Mouse (Mus musculus): Measurements from ENCODE around the gene Tut7. TPM values are rescaled to one million over a fixed set of nuclear protein-coding genes. Genes with fewer than 3 reads are reported as not detected.
"Not testable (repeated sequence)": the region's sequence is repeated elsewhere in the genome, so short reads cannot be mapped to it uniquely, and the experiment has no call there.

Gene Tut7
- polyA plus RNA-seq, 1 experiment from 2014 or later, result 45.5 TPM

DNA sequence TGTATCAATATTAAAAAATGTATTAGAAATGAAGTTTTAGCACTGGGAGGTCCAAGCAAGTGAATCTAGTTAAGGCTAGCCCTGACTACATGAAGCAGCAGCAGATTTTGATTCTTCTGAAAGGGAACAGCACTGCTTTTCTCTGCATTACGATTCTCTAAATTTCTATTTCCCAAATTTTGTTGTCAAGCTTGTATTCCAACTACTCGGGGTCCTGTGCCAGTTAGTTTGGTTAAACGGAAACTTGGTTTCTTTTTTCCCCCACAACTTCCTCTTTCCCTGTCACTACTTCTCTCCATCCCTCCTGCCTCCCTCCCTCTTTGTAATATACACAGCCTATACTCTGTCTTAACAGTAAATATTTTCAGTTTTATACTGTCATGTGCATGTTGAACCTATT, 2.1 kb downstream of the Tut7 start:
- Histone ChIP-seq H3K27me3 (no peaks in the 10 kb centered on the region), H3K4me1 (replicated peaks) (peaks cover 48% of the 10 kb centered on the region), H3K4me2 (peak overlapping the region; percentile 83), H3K9ac (peak overlapping the region; percentile 47; the same call in 1 of the 2 replicates), H3K9me3 (no peaks in the 10 kb centered on the region), H3K27ac (replicated peaks) (no peak overlapping the region), H3K36me3 (peaks cover 25% of the 10 kb centered on the region), H3K4me3 (no peak overlapping the region)
- WGBS, result 82% methylated on average over 3 of the region's 3 CpGs
- ATAC-seq (ENCODE audit: low read depth), result no peak

DNA sequence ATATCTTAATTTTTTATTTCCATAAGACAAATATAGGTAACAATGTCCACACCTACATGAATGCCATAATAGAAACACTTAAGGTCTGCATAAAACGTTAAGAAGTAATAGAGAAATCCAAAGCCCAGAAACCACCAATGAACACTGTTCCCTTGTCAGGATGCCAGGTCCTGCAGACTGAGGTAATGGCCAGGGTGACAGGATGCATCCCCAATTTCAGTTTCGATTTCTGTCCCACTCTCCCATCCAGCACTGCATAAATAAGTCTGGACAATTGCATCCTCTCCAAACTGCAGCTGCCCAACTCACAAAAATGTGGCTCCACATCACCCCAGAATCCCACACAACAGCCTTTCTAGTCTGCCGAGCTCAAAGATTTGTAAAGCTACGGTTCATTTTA, 2.8 kb downstream of the Tut7 start:
- no peak for ATAC-seq (ENCODE audit: low read depth)
- peak overlapping the region; percentile 83 for H3K4me2 ChIP-seq
- peak overlapping the region; percentile 12; the same call in 1 of the 2 replicates for H3K4me3 ChIP-seq
- peak overlapping the region; percentile 51 for H3K9ac ChIP-seq
- no peaks in the 10 kb centered on the region for H3K27me3 ChIP-seq
- WGBS, result 68% methylated on average over 4 of the region's 4 CpGs
- H3K4me1 ChIP-seq (replicated peaks), result peaks cover 48% of the 10 kb centered on the region
- no peaks in the 10 kb centered on the region for H3K9me3 ChIP-seq
- peaks cover 33% of the 10 kb centered on the region for H3K36me3 ChIP-seq
- H3K27ac ChIP-seq (replicated peaks), result no peak overlapping the region

DNA sequence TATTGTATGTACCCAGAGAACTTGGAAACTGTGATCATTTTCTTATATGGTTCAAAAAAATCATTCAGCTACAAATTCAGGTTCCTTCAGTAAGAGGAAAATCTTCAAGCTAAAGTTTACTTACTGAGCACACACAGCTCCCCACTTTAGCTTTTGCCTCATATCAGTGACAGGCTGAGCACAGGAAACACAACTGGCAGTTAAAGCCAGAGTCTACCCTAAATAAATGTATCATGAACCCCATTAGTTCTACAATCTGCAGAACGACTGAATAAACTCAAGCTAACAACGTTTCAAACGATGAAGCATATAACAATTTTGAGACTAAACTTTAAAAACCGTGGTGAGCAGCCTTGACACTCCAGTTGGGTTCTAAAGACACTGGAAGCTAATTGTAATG, 5.6 kb downstream of the Tut7 start:
- 92% methylated on average over 4 of the region's 4 CpGs for WGBS

DNA sequence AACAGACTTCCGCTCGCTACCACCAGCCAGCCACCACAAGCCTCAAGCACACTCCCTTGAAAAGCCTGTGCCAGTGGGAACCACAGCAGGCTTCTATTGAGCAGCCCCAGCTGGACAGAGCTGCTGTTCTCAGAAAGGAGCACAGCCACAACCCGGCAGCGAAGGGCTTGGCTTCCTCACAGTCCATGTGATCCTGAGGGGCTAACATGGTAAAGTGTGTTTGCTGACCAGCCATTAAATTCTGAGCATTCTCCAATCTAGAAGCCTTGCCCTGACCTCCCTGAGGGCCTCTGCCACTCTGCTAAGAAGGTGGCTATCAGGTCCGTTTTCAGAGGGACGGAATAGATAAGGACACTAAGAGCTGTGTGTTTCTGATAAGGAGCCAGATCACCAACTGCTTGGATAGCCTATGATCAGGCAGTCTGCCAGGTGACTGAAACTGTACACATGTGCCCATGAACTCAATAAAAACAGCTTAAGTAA, 8.8 kb downstream of the Tut7 start:
- no peak overlapping the region for H3K4me3 ChIP-seq
- H3K27me3 ChIP-seq, result no peaks in the 10 kb centered on the region
- H3K27ac ChIP-seq (replicated peaks), result no peak overlapping the region
- H3K9me3 ChIP-seq, result no peaks in the 10 kb centered on the region
- no peak overlapping the region for H3K9ac ChIP-seq
- WGBS, result 83% methylated on average over 6 of the region's 6 CpGs
- peaks cover 19% of the 10 kb centered on the region for H3K4me1 ChIP-seq (replicated peaks)
- peaks cover 79% of the 10 kb centered on the region for H3K36me3 ChIP-seq
- ATAC-seq (ENCODE audit: low read depth), result no peak
- H3K4me2 ChIP-seq, result no peak overlapping the region

More for the DNA sequence above, 5.6 kb downstream of the Tut7 start:
- Histone ChIP-seq H3K27ac (replicated peaks) (no peak overlapping the region), H3K9me3 (no peaks in the 10 kb centered on the region), H3K4me2 (no peak overlapping the region), H3K4me1 (replicated peaks) (peaks cover 48% of the 10 kb centered on the region), H3K36me3 (peaks cover 56% of the 10 kb centered on the region), H3K9ac (no peak overlapping the region), H3K4me3 (no peak overlapping the region), H3K27me3 (no peaks in the 10 kb centered on the region)
- ATAC-seq (ENCODE audit: low read depth), result no peak

DNA sequence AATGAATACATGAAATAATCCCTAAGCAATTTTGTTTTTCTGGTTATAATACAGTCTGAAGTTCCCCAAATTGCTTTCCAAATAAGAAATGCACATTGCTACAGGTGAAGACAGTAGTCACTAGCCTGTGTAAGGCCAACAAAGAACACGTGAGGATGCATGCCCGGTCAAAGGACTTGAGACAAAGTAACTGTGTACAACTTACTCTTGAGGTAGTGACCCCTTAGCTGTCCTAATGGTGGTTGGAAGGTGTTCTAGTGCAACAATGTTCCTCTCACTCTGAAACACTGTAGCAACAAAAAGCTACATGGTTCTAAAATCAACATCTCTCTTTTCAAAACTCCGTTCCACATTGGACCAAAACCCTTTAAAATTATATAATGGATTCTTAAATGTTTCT, 11.4 kb downstream of the Tut7 start:
- no peak overlapping the region for H3K9ac ChIP-seq
- H3K9me3 ChIP-seq, result no peaks in the 10 kb centered on the region
- H3K4me2 ChIP-seq, result no peak overlapping the region
- H3K4me1 ChIP-seq (replicated peaks), result no peaks in the 10 kb centered on the region
- H3K36me3 ChIP-seq, result peaks cover 94% of the 10 kb centered on the region
- no peak overlapping the region for H3K4me3 ChIP-seq
- WGBS, result 93% methylated on average over 3 of the region's 3 CpGs
- ATAC-seq (ENCODE audit: low read depth), result no peak
- no peaks in the 10 kb centered on the region for H3K27me3 ChIP-seq
- H3K27ac ChIP-seq (replicated peaks), result no peak overlapping the region

DNA sequence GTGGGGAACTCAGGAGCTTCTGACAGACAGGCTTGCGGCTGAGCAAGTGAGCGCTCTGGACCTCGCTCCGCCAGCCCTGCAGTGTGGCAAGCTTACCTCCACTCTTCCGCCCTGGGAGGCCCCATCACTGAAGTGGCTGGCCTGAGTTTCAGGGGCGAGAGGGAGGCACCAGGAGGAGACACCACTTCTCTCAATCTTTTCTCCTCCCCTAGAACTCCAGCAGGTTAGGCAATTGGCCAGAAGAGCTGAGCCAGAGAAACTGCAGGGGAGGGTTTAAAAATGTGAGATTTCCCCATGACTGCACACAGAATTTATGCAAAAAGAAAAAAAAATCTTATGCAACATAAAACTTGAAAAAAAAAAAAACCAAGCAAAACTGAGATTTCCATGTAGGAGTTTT, 21.9 kb downstream of the Tut7 start:
- Histone ChIP-seq H3K4me3 (no peak overlapping the region), H3K9ac (no peak overlapping the region), H3K4me1 (replicated peaks) (no peaks in the 10 kb centered on the region), H3K36me3 (peaks cover 98% of the 10 kb centered on the region), H3K4me2 (no peak overlapping the region), H3K27ac (replicated peaks) (no peak overlapping the region), H3K9me3 (no peaks in the 10 kb centered on the region), H3K27me3 (no peaks in the 10 kb centered on the region)
- 86% methylated on average over 6 of the region's 6 CpGs for WGBS
- no peak for ATAC-seq (ENCODE audit: low read depth)

DNA sequence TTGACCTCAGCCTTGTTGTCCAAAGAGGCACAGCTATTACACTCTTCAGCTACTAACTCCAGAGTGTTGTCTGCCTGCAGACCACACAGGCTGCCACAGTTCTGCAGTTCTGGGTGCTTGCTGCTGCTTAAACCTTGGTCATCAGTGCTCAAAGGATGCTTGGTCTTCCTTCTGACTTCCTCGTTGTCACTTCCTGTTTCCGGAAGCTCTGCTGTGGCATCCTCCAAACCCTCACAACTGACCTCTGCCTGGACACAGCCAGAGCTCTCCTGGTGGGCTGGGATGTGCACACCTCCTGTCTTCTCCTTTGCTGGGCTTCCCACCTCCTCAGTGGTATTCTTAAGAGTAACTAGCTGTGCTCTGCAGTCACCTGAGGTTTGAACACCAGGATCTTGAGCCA, 22.9 kb downstream of the Tut7 start:
- no peaks in the 10 kb centered on the region for H3K27me3 ChIP-seq
- H3K27ac ChIP-seq (replicated peaks), result no peak overlapping the region
- H3K4me3 ChIP-seq, result no peak overlapping the region
- peaks cover 98% of the 10 kb centered on the region for H3K36me3 ChIP-seq
- no peak overlapping the region for H3K9ac ChIP-seq
- no peak overlapping the region for H3K4me2 ChIP-seq
- no peaks in the 10 kb centered on the region for H3K9me3 ChIP-seq
- H3K4me1 ChIP-seq (replicated peaks), result no peaks in the 10 kb centered on the region
- no peak for ATAC-seq (ENCODE audit: low read depth)
- WGBS, result 96% methylated on average over 2 of the region's 2 CpGs

DNA sequence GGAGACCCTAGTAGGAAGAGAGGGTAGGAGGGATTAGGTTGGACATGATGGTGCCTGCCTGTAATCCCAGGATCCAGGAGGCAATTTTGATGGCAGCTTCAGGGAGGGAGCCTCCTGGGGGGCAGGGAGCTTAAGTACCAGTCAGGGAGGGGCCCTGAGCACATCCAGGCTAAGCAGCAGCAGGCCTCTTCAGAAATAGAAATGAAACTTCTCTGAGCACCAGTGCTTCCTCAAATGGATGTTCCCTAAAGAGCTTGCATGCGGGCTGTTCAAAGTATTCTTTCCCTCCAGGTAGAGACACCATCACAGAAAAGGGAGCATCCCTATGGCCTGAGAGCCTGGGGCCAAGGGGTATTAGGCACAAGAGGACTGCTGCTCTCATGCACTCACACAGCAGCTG, 24.6 kb downstream of the Tut7 start:
- no peak for ATAC-seq (ENCODE audit: low read depth)
- Histone ChIP-seq H3K4me2 (no peak overlapping the region), H3K36me3 (peaks cover 98% of the 10 kb centered on the region), H3K27ac (replicated peaks) (no peak overlapping the region), H3K9me3 (no peaks in the 10 kb centered on the region), H3K4me1 (replicated peaks) (no peaks in the 10 kb centered on the region), H3K27me3 (no peaks in the 10 kb centered on the region), H3K4me3 (no peak overlapping the region), H3K9ac (no peak overlapping the region)
- 100% methylated on average over 1 of the region's 1 CpGs for WGBS

DNA sequence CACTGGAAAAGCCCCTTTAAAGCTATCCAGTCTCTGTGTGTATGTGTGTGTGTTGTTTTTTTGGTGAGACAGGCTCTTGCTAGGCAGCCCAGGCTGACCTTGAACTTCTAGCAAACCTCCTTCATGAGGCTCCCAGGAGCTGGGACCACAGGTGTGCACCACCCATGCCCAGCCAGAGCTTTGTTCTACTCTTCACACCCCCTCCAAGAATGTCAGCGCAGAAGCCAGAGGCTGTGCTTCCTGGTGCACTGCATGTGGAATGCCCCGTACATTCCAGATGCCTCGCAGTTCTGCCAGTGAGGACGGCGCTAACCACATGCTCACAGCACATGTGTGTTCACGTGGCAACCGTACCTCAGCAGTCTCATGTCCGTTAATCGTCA, 26.5 kb downstream of the Tut7 start:
- WGBS, result 93% methylated on average over 9 of the region's 9 CpGs
- H3K9me3 ChIP-seq, result no peaks in the 10 kb centered on the region
- peaks cover 98% of the 10 kb centered on the region for H3K36me3 ChIP-seq
- H3K4me1 ChIP-seq (replicated peaks), result no peaks in the 10 kb centered on the region
- no peak overlapping the region for H3K4me3 ChIP-seq
- H3K27ac ChIP-seq (replicated peaks), result no peak overlapping the region
- H3K4me2 ChIP-seq, result no peak overlapping the region
- no peak for ATAC-seq (ENCODE audit: low read depth)
- no peak overlapping the region for H3K9ac ChIP-seq
- H3K27me3 ChIP-seq, result no peaks in the 10 kb centered on the region

DNA sequence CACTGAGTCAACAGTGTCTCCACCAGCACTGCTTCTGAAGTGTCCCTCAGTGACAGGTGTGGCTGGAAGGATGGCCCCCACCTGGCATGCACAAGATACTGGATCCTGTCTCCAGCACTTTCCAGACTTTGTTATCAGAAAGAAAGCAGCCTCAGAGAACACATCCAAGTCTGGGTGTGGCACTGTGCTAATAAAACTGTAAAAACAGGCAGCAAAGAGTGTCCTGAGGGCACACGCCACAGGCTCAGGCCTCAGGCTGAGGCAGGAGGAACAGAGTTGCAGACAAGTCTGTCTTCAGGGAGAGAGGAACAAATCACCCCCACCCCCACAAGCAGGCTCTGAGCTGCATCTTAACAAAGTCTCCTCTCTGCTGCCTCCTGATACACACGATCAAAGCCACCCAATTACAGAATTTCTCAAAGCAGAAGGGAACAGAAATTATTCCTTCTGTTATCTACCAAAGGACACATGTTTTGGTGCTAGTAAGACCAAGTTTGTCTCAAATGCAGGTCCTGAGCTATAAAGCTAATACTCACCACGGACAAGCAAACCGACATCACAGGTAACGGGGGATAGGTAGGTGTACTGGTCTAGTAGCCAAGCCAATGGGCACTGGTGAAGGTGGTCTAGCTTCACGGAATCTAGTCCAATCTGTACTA, 27.0 kb downstream of the Tut7 start:
- H3K4me2 ChIP-seq, result no peak overlapping the region
- WGBS, result 96% methylated on average over 6 of the region's 6 CpGs
- H3K4me3 ChIP-seq, result no peak overlapping the region
- H3K36me3 ChIP-seq, result peaks cover 98% of the 10 kb centered on the region
- no peaks in the 10 kb centered on the region for H3K9me3 ChIP-seq
- H3K9ac ChIP-seq, result no peak overlapping the region
- ATAC-seq (ENCODE audit: low read depth), result no peak
- no peak overlapping the region for H3K27ac ChIP-seq (replicated peaks)
- H3K27me3 ChIP-seq, result no peaks in the 10 kb centered on the region
- H3K4me1 ChIP-seq (replicated peaks), result no peaks in the 10 kb centered on the region

DNA sequence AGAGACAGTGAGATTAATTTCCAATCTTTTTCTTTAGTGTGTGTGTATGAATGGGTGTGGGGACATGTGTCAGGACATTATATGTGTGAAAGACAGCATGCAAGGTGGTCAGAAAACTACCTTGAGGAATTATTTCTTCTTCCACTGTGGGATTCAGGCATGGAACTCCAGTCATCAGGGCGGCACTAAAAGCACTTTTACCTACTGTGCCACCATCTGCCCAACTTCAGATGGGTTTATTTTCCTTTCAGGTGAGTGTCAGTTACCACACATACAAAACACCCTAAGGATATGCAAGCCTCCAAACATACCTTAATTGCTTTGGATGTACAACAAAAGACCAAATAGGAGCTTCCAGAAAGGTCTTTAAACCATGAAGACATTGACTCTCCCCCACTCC, 28.2 kb downstream of the Tut7 start:
- no peaks in the 10 kb centered on the region for H3K9me3 ChIP-seq
- no peak overlapping the region for H3K4me2 ChIP-seq
- no peaks in the 10 kb centered on the region for H3K4me1 ChIP-seq (replicated peaks)
- 100% methylated on average over 1 of the region's 1 CpGs for WGBS
- ATAC-seq (ENCODE audit: low read depth), result no peak
- H3K9ac ChIP-seq, result no peak overlapping the region
- peaks cover 98% of the 10 kb centered on the region for H3K36me3 ChIP-seq
- H3K4me3 ChIP-seq, result no peak overlapping the region
- H3K27me3 ChIP-seq, result no peaks in the 10 kb centered on the region
- H3K27ac ChIP-seq (replicated peaks), result no peak overlapping the region

DNA sequence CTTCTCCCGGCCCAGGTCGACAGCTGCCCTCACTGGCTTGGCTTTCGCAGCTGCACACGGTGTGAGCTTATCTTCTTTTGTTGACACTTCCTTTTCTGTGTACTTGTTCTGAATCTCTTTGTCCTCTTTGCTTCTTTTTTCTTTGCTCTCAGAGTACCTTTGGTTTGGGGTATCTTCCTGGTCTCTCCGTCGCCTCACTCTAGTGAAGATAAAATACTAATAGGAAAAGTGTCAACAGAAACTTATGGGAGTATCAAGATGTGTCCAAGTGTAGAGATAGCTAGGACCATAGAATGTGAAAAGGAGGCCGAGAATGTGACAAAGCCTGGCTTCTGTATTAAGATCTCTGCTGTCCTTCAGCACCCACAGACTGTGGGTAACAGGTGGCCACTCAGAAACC, 40.8 kb downstream of the Tut7 start, which contains the start of gene Gm49354:
Gm49354 (minus strand) TSS at position 101 of the 400 bp plus-strand sequence.
- Histone ChIP-seq H3K4me2 (no peak within 1 kb of the TSS), H3K9me3 (no peaks in the 10 kb centered on the region), H3K27ac (replicated peaks) (no peak within 1 kb of the TSS), H3K4me1 (replicated peaks) (no peaks in the 10 kb centered on the region), H3K4me3 (no peak within 1 kb of the TSS), H3K27me3 (no peaks in the 10 kb centered on the region), H3K9ac (no peak within 1 kb of the TSS), H3K36me3 (peaks cover 99% of the 10 kb centered on the region)
- 91% methylated on average over 7 of the region's 7 CpGs for WGBS
- ATAC-seq (ENCODE audit: low read depth), result no peak

DNA sequence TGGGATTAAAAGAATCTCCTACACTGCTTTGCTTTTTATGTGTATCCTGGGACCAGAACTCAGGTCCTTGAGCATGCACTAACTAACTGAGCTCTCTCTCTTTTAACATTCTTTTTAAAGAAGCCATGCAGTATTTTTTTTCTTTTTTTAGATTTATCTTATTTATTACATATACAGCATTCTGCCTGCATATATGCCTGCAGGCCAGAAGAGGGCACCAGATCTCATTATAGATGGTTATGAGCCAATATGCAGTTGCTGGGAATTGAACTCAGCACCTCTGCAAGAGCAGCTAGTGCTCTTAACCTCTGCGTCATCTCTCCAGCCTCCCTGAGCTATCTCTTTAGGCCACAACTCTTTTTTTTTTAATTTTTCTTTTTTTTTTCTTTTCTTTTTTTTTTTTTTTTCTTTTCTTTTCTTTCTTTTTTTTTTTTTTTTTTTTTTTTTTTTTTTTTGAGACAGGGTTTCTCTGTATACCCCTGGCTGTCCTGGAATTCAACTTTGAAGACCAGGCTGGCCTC, 43.1 kb downstream of the Tut7 start:
- H3K9me3 ChIP-seq; H3K4me1 ChIP-seq (replicated peaks); H3K4me2 ChIP-seq; H3K9ac ChIP-seq; H3K4me3 ChIP-seq; H3K27me3 ChIP-seq; H3K27ac ChIP-seq (replicated peaks); ATAC-seq (ENCODE audit: low read depth): not testable (repeated sequence)
- WGBS, result 100% methylated on average over 1 of the region's 1 CpGs
- peaks cover 98% of the 10 kb centered on the region for H3K36me3 ChIP-seq
